Mouse (Mus musculus): ENCODE results near the gene Clasp2. TPM values are rescaled to one million over a fixed set of nuclear protein-coding genes. Genes with fewer than 3 reads are reported as not detected.

Clasp2 gene
- polyA plus RNA-seq, 1 experiment, result 15.0 TPM

GRCm38 (mm10) chr9:113797206-113797605 lies 55.9 kb downstream of the Clasp2 start:
- TF ChIP-seq GATA1 (IDR thresholded peaks at IDR 0.05; ENCODE audit: low read length), result no peak

GRCm38 (mm10) chr9:113800671-113801070 lies 59.4 kb downstream of the Clasp2 start:
- TF ChIP-seq GATA1 (IDR thresholded peaks at IDR 0.05; ENCODE audit: low read length), result no peak

GRCm38 (mm10) chr9:113802734-113803133 lies 61.5 kb downstream of the Clasp2 start:
- TF ChIP-seq GATA1 (IDR thresholded peaks at IDR 0.05; ENCODE audit: low read length), result no peak

GRCm38 (mm10) chr9:113803751-113804150 lies 62.5 kb downstream of the Clasp2 start:
- TF ChIP-seq GATA1 (IDR thresholded peaks at IDR 0.05; ENCODE audit: low read length), result no peak

DNA sequence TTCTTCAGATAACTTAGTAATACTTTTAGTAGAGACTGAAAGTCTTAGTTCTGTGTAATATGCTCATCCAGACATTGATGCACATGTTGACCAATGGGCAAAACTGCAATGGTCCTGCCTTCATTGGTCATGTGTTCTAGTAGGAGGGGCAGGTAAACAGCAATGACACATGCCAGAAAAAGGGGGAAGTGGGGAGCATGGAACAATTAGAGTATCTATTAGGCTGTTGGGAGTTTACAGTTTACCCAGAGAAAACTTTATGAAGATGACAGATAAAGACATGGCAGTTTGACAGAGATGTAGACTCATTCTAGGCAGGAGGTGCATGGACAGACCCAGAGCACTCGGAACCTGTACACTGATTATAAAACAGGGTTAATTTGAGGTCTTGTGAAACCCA lies 64.1 kb downstream of the Clasp2 start:
- TF ChIP-seq GATA1 (IDR thresholded peaks at IDR 0.05; ENCODE audit: low read length), result no peak

DNA sequence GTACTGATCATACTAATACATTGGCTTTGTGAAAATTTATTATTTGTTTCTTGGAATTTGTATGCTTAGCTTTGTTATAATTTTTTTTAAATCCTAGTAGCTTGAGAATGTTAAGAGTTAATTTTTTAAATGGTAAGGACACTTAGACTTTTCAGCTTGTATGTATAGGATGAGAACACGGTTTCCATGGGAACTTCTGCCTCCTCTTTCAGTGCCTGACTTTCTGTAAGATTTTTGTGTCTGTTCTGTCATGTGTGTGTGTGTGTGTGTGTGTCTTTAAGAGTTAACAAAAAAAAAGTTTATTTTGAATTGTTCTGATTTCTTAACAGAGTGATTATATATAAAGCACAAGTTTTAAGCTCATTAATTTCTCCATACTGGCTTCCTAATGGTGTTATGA lies 70.1 kb downstream of the Clasp2 start:
- TF ChIP-seq GATA1 (IDR thresholded peaks at IDR 0.05; ENCODE audit: low read length), result no peak

DNA sequence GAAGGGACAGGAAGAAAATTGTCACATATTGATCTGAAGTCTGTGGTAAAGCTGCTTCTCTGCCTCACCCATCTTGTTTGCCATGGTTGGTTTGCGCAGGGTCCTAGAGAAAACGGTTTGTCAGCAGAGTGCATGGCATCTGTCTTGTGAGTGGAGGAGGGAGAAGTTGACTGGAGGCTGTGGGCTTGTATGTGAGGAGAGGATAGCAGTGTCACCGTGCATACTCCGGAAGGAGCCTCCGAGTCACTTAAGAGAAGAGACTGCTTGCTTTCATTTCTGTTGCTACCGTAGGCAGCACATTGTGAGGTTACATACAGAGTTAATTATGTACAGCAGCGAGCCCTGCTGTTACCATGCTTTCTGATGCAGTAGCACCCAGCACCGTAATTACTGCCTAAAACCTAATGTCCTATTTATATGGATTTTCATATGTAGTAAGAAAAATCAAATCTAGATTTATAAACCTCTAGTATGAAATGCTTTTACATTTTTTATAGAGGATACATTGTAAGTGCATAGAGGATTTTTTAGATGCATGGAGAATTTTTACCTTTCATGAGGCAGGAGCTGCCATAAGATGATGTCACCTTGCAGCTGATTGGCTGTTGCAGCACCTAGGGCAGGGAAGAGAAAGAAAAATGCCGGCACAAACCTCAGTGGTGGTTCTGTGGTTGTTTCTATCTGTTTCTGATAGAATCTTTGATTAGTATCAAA lies 70.8 kb downstream of the Clasp2 start:
- no peak for TF ChIP-seq GATA1 (IDR thresholded peaks at IDR 0.05; ENCODE audit: low read length)

DNA sequence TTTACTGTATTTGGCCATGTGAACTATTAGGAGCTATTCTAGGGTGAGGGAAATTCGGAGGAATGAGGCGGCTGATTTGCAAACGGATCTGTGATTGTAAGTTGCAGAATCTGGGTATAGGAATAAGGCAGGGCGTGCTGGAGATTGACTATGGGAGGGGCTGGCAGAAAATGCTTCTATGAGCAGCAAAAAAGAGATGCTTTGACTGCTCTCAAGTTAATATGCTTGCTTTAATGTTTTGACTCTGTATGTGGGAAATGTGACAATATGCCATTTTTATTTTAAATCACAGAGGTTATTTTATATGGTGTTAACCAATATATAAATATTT lies 71.4 kb downstream of the Clasp2 start:
- TF ChIP-seq GATA1 (IDR thresholded peaks at IDR 0.05; ENCODE audit: low read length), result no peak

- no peak for TF ChIP-seq GATA1 (IDR thresholded peaks at IDR 0.05; ENCODE audit: low read length)
These were observed 71.8 kb downstream of the Clasp2 start for GRCm38 (mm10) chr9:113813086-113813485.

GRCm38 (mm10) chr9:113815836-113816235 lies 74.6 kb downstream of the Clasp2 start:
- TF ChIP-seq GATA1 (IDR thresholded peaks at IDR 0.05; ENCODE audit: low read length), result no peak

GRCm38 (mm10) chr9:113822150-113822549 lies 80.9 kb downstream of the Clasp2 start:
- no peak for TF ChIP-seq GATA1 (IDR thresholded peaks at IDR 0.05; ENCODE audit: low read length)

DNA sequence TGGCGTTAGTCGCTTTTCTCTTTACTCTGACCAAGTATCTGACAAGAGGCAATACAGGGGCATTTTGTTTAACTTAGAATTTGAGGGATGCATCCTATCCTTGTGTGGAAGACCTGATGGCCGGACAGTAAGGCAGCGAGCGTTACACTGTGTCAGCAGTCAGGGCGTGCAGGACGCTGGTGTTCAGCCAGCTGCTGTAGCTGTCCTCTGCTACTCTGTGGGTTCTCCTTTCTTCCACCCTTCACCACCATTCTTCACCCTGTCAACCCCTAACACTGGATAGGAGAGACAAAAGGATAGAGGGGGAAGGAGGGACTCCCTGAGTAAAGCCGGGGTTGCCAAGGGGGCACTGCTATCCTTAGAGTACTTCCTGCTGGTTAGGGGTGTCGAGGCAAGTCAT lies 87.4 kb downstream of the Clasp2 start:
- no peak for TF ChIP-seq GATA1 (IDR thresholded peaks at IDR 0.05; ENCODE audit: low read length)

- TF ChIP-seq GATA1 (IDR thresholded peaks at IDR 0.05; ENCODE audit: low read length), result no peak
These were observed 88.9 kb downstream of the Clasp2 start for GRCm38 (mm10) chr9:113830219-113830618.

DNA sequence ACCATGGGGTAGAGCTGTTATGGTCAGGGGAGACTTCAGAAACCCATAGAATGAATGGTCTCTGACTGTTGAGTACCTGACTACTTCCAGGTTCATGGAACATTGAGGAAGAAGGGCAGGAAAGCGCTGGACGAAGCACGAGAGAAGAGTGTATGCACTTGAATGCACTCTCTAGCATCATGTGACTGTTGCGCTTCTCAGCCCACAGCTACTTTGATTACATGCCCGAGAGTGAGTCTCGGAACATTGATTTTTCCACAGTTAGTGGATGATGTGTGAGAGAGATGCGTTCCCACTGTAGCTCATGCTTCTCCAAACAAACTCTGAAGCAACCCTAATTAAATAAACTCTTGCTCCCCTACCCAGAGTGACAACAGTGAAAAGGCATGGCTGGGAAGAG lies 92.2 kb downstream of the Clasp2 start:
- no peak for TF ChIP-seq GATA1 (IDR thresholded peaks at IDR 0.05; ENCODE audit: low read length)

DNA sequence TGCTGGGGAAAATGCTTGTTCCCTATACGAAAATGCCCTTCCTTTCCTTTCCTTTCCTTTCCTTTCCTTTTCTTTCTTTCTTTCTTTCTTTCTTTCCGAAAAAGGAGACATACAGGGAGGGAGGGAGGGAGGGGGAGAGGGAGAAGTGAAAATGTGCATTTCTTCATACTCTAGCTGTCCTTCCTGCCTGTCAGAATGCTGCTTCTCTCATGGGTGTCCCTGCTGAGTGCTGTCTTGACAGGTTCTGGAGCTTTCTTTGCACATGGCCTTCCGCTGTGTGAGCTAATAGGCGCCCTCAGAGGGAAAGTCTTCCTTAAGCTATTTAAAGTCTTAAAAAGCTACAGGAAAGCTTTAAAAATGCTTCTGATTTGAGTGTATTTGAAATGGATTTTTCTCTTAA lies 95.7 kb downstream of the Clasp2 start:
- no peak for TF ChIP-seq GATA1 (IDR thresholded peaks at IDR 0.05; ENCODE audit: low read length)

- TF ChIP-seq GATA1 (IDR thresholded peaks at IDR 0.05; ENCODE audit: low read length), result no peak
These were observed 96.2 kb downstream of the Clasp2 start for GRCm38 (mm10) chr9:113837461-113837860.

GRCm38 (mm10) chr9:113844029-113844428 lies 102.8 kb downstream of the Clasp2 start:
- TF ChIP-seq GATA1 (IDR thresholded peaks at IDR 0.05; ENCODE audit: low read length), result no peak

GRCm38 (mm10) chr9:113855441-113855840 lies 114.2 kb downstream of the Clasp2 start:
- no peak for TF ChIP-seq GATA1 (IDR thresholded peaks at IDR 0.05; ENCODE audit: low read length)
